Mouse (Mus musculus) bone marrow macrophage, adult 2 months (primary cell): ENCODE measurements around the gene Gm4922.

Experiments
- CTCF ChIP-seq: IDR thresholded peaks from 2 replicates; pipeline ENCODE4 v1.5.1; 2012; ENCODE audit warnings: low read depth, mild to moderate bottlenecking, low read length, moderate library complexity
- POLR2A ChIP-seq: IDR thresholded peaks from 2 replicates; pipeline ENCODE4 v1.6.1; 2012; ENCODE audit warnings: mild to moderate bottlenecking, low read depth, low read length, borderline replicate concordance

DNA sequence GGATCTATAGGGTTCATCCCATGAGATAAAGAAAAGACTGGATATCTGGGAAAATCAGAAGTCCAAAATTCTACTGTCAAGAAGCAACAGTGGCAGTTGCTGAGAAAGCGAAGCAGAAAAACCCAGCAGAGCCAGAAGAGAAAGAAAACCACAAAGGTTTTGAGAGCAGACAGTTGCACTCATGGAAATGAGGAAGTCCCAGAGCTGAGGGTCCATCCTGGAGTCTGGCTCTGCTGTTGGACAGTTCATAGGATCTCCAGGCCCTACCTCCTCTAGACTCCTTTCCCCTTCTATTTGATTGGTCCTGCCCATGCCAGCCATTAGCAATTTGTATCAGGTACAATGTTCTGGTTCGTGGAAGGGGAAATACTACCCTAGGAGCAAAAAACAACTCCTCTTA is 39.5 kb upstream of the Gm4922 start:
- no peak for TF ChIP-seq CTCF
- TF ChIP-seq POLR2A = no peak
